Mouse (Mus musculus) liver, postnatal 0 days (tissue): ENCODE results near the gene Phf23.
"Not testable (repeated sequence)": the region's sequence is repeated elsewhere in the genome, so short reads cannot be mapped to it uniquely, and the experiment has no call there.

Source experiments
- CTCF ChIP-seq: sonication (generic); IDR thresholded peaks from 2 replicates; pipeline ENCODE4 v1.5.1; 2016; ENCODE audit warnings: antibody characterized with exemption, low read depth
- EP300 ChIP-seq: IDR thresholded peaks from 2 replicates; pipeline ENCODE4 v1.6.1; 2016; ENCODE audit warnings: antibody characterized with exemption, low read depth, mild to moderate bottlenecking

- TF ChIP-seq CTCF, EP300: not testable (repeated sequence)
Observed at GRCm38 (mm10) chr11:70016177-70016576, 20.6 kb downstream of the Phf23 start.
